Mouse (Mus musculus): Measurements from ENCODE around the gene Rnaseh1.

Rnaseh1 gene

GRCm38 (mm10) chr12:28708154-28708553 lies 58.8 kb downstream of the Rnaseh1 start:
- DNase-seq (ENCODE audit: extremely low spot score, low read depth, low spot score), result no peak
